Mouse (Mus musculus) liver (tissue): ENCODE measurements at regions not wholly inside any gene's neighbourhood (a gene's known extent, or its start where the extent isn't known, plus 50 kb on each side); places are given as distances from the start of the nearest gene placed in this dataset.

ENCODE experiments used
- DNase-seq: peaks from one replicate; pipeline ENCODE4 v3.0.0-alpha.2; 2020; ENCODE audit warnings: mixed read lengths

- DNase-seq = no peak
Measured at GRCm38 (mm10) chr13:115231981-115232380, 130.2 kb upstream of the Itga1 start.

DNA sequence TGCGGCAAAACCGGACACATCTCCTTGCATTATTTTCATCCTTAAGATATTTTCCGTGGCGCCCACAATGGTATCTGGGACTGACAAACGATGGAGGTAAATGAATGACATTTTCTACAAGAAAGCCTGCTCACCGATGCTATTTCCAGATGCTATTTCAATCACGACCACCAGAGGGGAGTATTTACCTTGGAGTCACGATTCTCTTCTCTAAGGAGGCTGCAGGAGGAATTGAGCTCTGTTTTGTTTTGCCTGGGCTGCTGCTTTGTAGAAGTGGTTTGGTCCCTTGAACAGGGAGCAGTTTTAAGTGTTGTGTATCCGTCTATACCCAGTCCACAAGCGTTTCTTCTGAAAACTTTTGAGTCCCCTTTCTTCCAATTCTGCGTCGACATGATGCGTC is 128.7 kb upstream of the Itga1 start:
- DNase-seq = peak; percentile 5

GRCm38 (mm10) chr13:115226824-115227223 is 125.1 kb upstream of the Itga1 start:
- DNase-seq = no peak

DNA sequence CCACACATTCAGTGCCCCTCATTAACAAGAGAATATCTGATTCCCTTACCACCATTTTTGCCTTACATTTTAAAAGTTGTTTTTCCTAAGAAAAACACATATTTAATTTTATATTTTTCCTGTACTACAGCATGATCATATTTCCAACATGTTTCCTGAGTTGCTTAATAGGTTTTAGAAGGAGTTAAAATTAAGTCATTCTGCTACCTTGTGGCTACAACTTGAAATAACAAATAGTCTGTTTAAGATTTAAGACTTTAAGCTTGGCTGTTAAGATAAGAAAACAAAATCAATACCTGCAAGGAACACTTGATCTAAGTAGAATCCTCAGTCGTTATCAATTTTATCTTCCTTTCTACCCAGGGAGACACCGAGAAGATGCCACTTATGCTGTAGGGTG is 117.9 kb upstream of the Itga1 start:
- no peak for DNase-seq

DNA sequence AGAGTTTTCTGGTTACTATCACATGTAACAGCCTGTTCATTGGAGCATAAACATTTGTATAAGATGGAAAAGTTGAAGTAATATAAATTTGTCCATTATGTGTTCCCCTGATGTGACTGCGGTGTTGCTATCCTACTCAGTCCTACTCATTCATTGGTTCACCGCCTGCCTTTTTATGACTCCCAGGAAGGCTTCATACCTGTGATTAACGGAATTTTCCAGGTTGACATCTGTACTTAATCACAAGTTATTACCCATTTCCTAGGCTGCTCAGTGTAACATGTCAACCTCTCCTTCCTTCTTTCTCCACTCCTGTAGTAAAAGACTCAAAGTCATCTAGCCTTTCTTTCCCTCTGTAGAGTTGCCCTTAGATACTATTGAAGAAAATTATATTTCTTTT is 109.5 kb upstream of the Itga1 start:
- DNase-seq = no peak

DNA sequence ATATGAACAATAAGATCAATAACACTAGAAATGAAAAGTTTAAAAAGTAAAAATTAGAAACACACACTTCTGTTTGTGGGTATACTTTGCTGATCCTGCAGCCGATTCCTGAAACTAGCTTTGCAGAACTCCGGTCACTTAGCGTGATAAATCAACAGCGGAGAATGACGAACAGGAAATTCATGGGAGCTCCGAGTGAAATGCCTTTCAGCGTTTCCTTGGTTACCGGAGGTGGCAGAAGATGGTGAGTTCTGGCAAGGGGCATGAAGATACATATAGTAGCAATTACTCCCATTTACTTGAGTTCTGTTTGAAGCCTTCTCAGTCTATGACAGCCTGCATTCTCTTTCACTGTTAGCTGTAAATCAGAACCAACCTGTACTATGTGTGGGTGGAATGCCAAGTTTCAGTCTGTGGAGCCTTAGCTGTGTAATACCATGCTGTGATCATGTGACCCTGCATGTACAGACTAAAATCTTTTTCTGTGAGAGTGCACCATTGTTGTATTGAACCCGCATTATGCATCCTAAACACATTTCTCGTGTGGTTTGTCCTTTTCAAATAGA is 109.0 kb upstream of the Itga1 start:
- no peak for DNase-seq

- DNase-seq = no peak
Measured at GRCm38 (mm10) chr13:115209402-115210192, 107.8 kb upstream of the Itga1 start.

- no peak for DNase-seq
Measured at GRCm38 (mm10) chr13:115206723-115207122, 105.0 kb upstream of the Itga1 start.

- no peak for DNase-seq
Measured at GRCm38 (mm10) chr13:115199166-115199565, 97.4 kb upstream of the Itga1 start.

DNA sequence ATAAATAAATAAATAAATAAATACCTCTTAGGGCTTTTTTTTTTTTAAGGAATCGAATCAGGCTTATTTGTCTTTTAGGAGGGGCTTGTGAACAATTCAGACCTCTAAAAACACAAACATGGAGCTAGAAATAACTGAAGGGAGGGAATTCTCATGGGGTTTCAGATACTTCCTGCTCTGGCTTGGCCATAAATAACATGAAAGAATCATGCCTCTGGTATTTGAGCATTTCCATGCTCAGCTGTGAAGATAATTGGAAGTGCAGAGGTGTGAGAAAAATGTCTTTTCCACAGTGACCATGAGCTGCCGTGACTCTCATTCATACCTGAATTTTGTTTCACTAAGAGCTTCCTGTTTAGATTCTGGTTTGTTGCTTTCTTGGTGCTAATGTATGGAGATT is 86.3 kb upstream of the Itga1 start:
- DNase-seq = no peak

DNA sequence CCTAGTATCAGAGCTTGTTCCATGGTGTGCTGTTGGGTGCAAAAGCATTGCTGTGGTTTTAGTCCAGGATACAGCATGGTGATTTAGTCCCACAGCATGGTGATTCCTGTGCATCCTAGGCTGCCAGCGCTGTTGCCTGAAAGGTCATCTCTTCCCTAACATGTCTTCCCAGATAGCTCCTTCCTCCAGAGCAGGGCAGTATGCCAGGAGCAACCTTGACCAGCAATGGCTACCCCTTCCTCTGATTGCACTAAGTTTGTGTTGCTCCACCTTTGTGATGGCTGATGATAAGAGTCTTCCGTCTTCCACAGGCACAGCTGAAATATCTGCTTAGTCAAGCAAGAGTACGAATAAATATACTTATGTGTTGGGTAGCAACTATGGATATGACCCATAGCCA is 85.6 kb upstream of the Itga1 start:
- DNase-seq = no peak

DNA sequence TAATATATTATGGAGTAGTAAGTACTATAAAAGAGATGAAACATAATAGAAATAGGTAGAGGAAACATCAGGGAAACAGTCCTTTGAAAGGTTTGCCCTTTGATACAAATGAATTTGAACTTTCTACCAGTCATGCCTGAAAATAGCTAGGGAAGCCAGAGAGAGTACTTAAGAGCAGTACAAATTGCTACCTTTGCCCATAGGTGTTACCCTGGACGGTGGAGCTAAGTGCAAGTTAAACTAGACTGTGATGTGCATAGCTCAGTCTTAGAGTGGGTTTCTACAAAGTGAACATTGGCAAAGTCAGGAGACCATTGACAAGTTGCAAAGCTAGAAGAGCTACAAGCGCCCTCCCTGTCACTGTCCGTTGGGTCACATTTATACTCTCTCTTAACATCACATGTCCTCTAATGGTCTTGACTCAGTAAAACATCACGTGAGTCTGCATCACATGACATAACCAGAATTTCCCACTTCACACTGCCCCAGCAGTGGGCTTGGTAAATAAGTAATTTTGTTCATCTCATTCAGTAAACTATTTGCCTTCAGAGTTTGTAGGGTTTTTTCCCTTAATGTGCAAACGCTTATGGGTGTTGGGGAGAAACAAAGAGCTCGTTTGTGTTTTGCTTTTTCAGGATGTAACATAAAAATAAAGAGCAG is 80.6 kb upstream of the Itga1 start:
- DNase-seq = no peak

DNA sequence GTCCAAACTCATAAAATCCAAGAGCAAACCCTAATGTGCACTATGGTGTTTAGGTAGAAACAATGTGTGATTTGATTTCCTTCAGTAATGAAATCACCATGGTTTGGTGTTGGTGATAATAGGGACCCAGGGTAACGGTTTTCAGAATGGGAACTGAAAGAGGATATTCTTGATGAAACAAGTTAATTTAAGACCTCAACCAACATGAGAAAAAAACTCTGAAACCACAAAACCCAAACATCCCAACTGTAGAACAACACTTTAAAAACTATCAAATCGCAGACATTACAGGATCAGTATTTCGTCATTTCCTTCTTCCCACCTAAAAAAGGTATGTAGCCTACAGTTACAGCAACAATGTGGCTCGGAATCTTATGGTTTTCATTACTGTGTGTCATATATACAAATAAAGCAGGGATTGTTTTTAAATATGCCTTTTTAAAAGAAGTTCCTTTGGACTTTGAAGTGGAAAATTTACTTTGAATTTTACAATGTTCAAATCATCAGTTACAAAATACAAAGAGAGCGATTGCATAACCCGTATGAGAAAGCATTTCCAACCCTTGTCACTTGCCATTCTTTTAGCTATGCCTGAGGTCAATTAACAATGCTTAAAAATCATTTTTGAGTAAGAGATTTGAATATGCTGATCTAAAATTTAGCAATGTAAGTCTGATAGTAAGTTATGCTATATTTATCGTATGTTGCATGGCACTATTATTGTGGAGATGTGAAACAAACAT is 76.6 kb upstream of the Itga1 start:
- no peak for DNase-seq

GRCm38 (mm10) chr13:115171347-115172062 is 69.7 kb upstream of the Itga1 start:
- DNase-seq = no peak

DNA sequence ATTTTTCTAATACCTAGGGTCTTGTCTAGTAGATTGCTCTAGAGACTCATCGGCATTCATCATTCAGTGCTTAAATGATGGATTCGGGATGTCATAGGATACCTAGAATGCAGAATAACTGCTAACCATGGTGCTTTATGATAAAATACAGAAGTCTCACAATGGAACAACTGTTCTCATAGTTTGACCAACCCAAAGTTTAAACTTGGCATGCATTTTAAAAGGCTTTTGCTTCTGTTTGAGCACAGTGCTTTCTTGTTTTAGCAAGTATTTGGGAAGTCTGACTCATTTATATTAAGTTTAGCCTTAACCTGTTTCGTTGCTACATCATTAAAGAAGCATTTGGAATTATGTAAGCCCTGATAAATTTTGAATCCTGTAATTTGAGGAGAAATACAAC is 64.2 kb upstream of the Itga1 start:
- no peak for DNase-seq

DNA sequence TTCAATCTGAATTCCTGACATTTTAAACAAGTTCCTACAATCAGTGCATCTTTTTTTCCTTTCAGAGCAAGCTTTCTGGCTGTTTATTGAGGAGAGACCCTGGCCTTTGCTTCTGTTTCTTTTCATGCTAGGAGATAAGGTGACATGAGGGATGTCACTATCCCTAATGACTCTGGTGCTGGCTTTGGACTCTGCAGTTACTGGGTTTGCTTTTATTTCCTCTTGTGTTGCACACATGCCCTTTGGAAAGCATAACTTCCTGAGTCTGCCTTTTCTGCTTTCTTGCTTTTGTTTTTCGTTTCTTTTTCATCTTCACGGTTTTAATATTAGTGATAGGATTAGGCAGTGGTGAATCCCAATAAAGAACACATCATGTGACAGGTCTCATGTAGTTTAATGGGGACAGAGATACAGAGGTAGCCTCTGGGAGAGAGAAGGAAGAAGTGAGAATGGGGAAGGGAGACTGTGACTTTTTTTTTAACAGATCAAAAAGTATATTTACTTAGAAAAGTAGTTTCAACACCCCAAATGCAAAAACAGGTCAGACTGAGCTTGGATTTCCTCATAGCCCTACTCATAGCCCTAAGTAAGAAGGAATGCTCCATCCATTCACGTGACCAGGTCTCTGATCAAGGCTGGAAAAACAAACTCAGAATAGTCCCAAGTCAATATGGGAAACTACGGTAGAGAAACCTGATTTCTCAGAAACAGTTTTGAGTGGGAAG is 61.1 kb upstream of the Itga1 start:
- DNase-seq = no peak

- no peak for DNase-seq
Measured at GRCm38 (mm10) chr13:115159386-115159785, 57.6 kb upstream of the Itga1 start.
